Mouse (Mus musculus) left cerebral cortex, adult 11 months (tissue): Measurements from ENCODE around the gene Aplp2.

ENCODE experiments used
- DNase-seq: peaks from one replicate; pipeline ENCODE4 v3.0.0; 2022; ENCODE audit warnings: low spot score

The Aplp2 gene

GRCm38 (mm10) chr9:31127876-31128465 lies 83.6 kb downstream of the Aplp2 start:
- no peak for DNase-seq

GRCm38 (mm10) chr9:31126079-31126478 lies 85.5 kb downstream of the Aplp2 start:
- no peak for DNase-seq

- no peak for DNase-seq
Measured at GRCm38 (mm10) chr9:31122464-31123030, 89.1 kb downstream of the Aplp2 start.

- no peak for DNase-seq
Measured at GRCm38 (mm10) chr9:31120533-31120915, 91.1 kb downstream of the Aplp2 start.

GRCm38 (mm10) chr9:31119882-31120532 lies 91.6 kb downstream of the Aplp2 start:
- no peak for DNase-seq

GRCm38 (mm10) chr9:31119405-31119804 lies 92.2 kb downstream of the Aplp2 start:
- DNase-seq: no peak

- no peak for DNase-seq
Measured at GRCm38 (mm10) chr9:31118520-31119298, 92.9 kb downstream of the Aplp2 start.

GRCm38 (mm10) chr9:31117488-31117887 lies 94.1 kb downstream of the Aplp2 start:
- no peak for DNase-seq

GRCm38 (mm10) chr9:31117088-31117487 lies 94.5 kb downstream of the Aplp2 start:
- no peak for DNase-seq

- DNase-seq: no peak
Measured at GRCm38 (mm10) chr9:31115586-31115985, 96.0 kb downstream of the Aplp2 start.

GRCm38 (mm10) chr9:31108464-31108863 lies 103.2 kb downstream of the Aplp2 start:
- DNase-seq: no peak
